Mouse (Mus musculus) central nervous system, embryonic 11.5 days (tissue): ENCODE results near the gene Prkag2. TPM values are rescaled to one million over a fixed set of nuclear protein-coding genes. Genes with fewer than 3 reads are reported as not detected.

Source experiments
- polyA plus RNA-seq: library from polyadenylated mRNA; depleted of rRNA; stranded (reverse); fragments of >200 nt; gene quantifications from 2 replicates; pipeline ENCODE4 v1.2.3, GENCODE M21; 2012; rRNA removed

The Prkag2 gene
- polyA plus RNA-seq: 49.3 and 59.0 TPM in 2 replicates

DNA sequence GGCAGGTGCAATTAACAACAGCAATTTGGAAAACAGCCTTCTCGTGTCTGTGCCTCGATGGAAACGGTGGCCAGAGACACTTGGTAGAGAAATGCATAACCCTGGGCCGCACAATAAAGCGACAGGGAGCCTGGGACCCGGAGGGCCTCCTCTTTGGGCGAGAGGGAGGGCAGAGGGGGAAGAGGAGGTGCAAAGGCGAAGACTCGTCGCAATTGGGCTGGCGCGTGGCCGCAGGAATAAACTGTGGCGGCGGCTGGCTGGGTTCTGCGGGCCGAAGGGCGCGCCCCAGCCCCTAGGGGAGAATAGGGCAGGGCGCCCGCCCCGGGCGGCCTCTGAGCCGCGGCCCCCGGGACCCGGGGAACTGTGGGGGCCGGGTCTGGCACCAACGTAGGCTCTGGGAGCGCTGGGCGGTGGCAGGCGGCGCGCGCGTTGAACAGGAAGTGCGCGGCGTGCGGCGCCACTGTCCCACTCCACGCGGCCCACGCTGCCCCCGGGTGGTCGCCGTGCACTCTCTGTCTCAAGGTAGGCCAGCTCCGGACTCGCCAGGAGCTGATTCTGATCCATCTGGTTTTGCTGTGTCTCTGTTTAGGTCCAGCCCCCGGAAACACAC lies at the start of gene Prkag2:
TSS of gene Prkag2 (minus strand) at position 127 of the 610 bp plus-strand sequence.

GRCm38 (mm10) chr5:24842274-24843102 lies 258.0 kb downstream of the Prkag2 start, which contains the start of gene Rheb:
Gene Rheb (minus strand): TSS chr5:24842624.

Other genes with a start within 250 kb of the Prkag2 start
- not detected in 2 replicates for gene Galntl5, start 80.8 kb upstream of the Prkag2 start, polyA plus RNA-seq
- 30.8 and 30.9 TPM in 2 replicates for gene Galnt11, start 121.3 kb upstream of the Prkag2 start, polyA plus RNA-seq
- not detected in 2 replicates for gene E130116L18Rik, start 122.5 kb upstream of the Prkag2 start, polyA plus RNA-seq